Mouse (Mus musculus) neural tube, embryonic 12.5 days (tissue): Measurements from ENCODE around the gene Kdm5a. TPM values are rescaled to one million over a fixed set of nuclear protein-coding genes. Genes with fewer than 3 reads are reported as not detected.

Source experiments
- polyA plus RNA-seq: library from polyadenylated mRNA; unstranded; fragments of >200 nt; fragmentation: Nextera tagmentation; extraction: Ambion mirVana; gene quantifications from 2 replicates; pipeline ENCODE4 v1.2.1, GENCODE M21; 2016

Gene Kdm5a
- polyA plus RNA-seq, 1 experiment from 2014 or later, result 51.4 TPM

Other genes with a start within 250 kb of the Kdm5a start
- 0.49 TPM in 1 of 2 replicates, not detected in the other for gene D330020A13Rik, start 69.8 kb upstream of the Kdm5a start, polyA plus RNA-seq
- 0.39 and 0.46 TPM in 2 replicates for gene B4galnt3, start 69.6 kb upstream of the Kdm5a start, polyA plus RNA-seq
- gene Ccdc77, start 250 bp downstream of the Kdm5a start, polyA plus RNA-seq, result 19.6 and 25.1 TPM in 2 replicates
- gene Il17ra, start 99.1 kb downstream of the Kdm5a start, polyA plus RNA-seq, result 10.4 and 12.8 TPM in 2 replicates
- gene Tmem121b, start 129.7 kb downstream of the Kdm5a start, polyA plus RNA-seq, result 2.5 and 3.2 TPM in 2 replicates
- gene Hdhd5, start 167.2 kb downstream of the Kdm5a start, polyA plus RNA-seq, result 19.9 and 23.6 TPM in 2 replicates